Mouse (Mus musculus): ENCODE results near the gene Pitpnm3.

DNA sequence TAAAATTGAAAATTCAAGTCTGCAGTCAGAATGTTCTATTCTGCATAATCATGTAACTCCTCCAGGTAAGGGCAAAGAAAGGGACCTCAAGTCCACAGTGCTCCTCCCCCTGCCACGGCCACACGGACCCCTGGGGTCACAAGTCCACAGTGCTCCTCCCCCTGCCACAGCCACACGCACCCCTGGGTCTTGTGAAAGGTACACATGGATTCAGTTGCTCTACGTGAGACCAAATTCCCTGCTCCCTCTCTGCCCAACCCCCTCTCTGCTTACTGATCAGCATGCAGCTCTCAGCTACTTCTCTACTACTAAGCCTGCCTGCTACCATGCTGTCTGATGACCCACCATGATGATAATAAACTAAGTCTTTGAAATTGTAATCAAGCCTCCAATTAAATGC, 34.3 kb upstream of the Pitpnm3 start:
- TF ChIP-seq POLR2A (IDR thresholded peaks at IDR 0.05; ENCODE audit: low read depth, low read length): no peak
- TF ChIP-seq CTCF (IDR thresholded peaks at IDR 0.05; ENCODE audit: borderline replicate concordance, insufficient read depth, low read length): no peak
